Mouse (Mus musculus) heart, adult 2 months (tissue): Measurements from ENCODE around the gene Npr3.

Experiments
- CTCF ChIP-seq: fragments of 200-600 bp; IDR thresholded peaks from 2 replicates; pipeline ENCODE4 v1.8.1; 2022; ENCODE audit warnings: antibody characterized with exemption, mild to moderate bottlenecking, moderate library complexity
- EP300 ChIP-seq: fragments of 200-500 bp; IDR thresholded peaks from 2 replicates; pipeline ENCODE4 v1.6.1; 2011; ENCODE audit warnings: low read depth, low read length, control low read depth; ENCODE audit not compliant: insufficient read depth

DNA sequence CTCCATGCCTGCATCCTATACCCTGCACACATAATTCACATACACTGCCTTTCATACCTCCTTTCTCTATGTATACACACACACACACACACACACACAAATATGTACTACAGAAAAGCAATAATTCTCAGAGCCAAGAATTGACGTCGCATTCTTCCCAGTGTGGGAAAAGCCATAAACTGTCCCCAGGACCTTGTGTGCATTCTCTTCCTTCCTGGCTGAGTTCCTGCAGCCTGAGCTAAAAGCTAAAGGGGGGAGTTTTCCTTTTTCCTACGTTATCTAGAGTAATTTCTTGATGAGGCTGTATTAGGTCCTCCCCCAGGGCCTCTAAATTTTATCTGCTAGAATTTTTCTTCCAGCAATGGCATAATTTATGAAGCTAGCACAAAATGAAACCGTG is 103.5 kb downstream of the Npr3 start:
- TF ChIP-seq CTCF (no peak), EP300 (no peak)
